Mouse (Mus musculus) adrenal gland (tissue): ENCODE measurements around the gene Ppfia2.

ENCODE experiments used
- intact Hi-C: fragments of 180-260 bp; cut with DNase I; formaldehyde crosslinking; loops from one replicate; pipeline ENCODE4 v1.15.1; 2025
- long read RNA-seq, 2 experiments: library from polyadenylated mRNA; unstranded; transcript quantifications; one replicate each; pipeline ENCODE4 v2.0.0; 2020; ENCODE audit warnings: borderline replicate concordance in 1 of 2; ENCODE audit not compliant: insufficient replicate concordance in 1 of 2

The Ppfia2 gene
- long read RNA-seq, experiment 1, partial matches to known transcripts = 1 of 4 reads
- long read RNA-seq, experiment 1, other reads (novel, unspliced or antisense) = 3 of 4 reads
- long read RNA-seq, experiment 2, partial matches to known transcripts = 5 of 9 reads
- long read RNA-seq, experiment 2, other reads (novel, unspliced or antisense) = 4 of 9 reads

GRCm38 (mm10) chr10:106469855-106470532 is at the start of gene Ppfia2:
Ppfia2 (plus strand) TSS chr10:106470339.
- intact Hi-C loops = no loop called here

GRCm38 (mm10) chr10:106468956-106469721 is 1.0 kb upstream of the Ppfia2 start:
- intact Hi-C loops = no loop called here

DNA sequence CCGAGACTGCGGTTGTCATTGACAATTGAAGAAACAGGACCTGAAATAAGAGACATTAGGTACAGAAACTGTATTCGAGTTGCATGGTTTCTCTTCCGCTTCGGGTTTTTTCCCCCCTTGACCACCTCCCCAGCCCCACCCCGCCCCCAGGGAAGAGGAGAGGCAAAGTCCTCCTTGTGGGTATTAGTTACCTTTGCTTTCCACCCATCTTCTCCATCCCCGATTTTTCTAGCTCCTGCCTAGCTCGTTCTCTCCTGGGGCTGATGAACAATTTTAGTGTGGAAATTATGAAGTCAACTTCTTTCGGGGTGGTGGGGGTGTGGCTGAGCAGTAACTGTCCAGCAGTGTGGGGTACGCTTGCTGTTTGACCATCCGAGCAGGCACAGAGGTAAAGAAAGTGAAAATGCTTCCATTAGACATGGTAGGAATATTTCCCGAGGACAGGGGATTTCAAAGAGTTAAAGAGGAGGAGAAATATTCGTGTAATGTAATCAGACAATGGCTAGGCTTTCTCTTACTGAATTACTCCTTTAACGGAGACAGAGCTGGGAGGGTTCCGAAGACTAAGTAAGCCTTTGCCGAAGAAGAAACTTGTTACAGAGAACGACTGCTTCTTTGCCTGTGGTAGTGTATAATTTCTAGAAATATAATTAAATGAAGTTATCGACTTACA is 530 bp downstream of the Ppfia2 start:
- intact Hi-C loops = no loop called here

DNA sequence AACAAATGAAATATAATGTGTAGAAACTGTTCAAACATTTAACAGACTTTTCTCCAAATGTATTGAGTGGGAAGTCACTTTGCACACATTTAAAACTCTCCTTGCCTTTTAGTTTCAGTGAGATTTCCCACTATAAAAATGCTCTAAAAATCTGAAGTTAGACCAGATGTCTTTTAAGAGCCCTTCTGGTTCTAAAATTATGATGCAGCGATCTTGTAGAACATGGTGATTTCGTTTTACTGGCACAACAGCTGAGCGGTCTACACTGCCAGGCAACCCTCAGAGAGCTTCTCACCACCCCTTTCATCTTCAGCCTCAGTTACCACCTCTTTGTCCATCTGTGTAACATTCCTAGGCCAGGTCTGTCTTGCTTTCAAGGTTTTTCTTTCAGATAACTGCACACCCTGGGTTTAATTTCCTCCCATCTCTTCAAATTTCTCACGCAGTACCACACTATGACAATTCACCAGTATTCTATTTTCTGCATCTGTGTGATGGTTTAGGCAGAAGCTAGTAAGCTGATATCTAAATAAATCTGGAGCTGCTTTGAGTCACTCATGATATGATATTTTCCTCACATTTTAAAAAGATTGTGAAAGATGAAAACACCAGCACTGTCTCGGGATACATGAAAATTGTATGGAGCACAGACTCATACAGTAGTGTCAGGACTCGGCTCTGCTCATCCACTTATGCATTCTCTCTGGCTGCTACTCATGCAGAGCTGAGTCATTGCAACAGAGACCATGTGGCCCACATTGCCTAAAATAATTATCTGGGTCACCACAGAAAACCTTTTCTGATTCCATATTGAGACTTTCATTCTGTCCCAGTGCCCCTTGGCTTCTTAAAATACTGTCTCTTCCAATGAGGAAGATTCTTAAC is 39.4 kb downstream of the Ppfia2 start:
- intact Hi-C loops = no loop called here

- intact Hi-C loops = no loop called here
These were observed 95.9 kb downstream of the Ppfia2 start for GRCm38 (mm10) chr10:106566036-106566435.

GRCm38 (mm10) chr10:106585026-106585425 is 114.9 kb downstream of the Ppfia2 start:
- intact Hi-C loops = loop anchor here (5.0 kb wide), 1 partner anchor 718 kb away; no protein-coding TSS in a partner anchor

DNA sequence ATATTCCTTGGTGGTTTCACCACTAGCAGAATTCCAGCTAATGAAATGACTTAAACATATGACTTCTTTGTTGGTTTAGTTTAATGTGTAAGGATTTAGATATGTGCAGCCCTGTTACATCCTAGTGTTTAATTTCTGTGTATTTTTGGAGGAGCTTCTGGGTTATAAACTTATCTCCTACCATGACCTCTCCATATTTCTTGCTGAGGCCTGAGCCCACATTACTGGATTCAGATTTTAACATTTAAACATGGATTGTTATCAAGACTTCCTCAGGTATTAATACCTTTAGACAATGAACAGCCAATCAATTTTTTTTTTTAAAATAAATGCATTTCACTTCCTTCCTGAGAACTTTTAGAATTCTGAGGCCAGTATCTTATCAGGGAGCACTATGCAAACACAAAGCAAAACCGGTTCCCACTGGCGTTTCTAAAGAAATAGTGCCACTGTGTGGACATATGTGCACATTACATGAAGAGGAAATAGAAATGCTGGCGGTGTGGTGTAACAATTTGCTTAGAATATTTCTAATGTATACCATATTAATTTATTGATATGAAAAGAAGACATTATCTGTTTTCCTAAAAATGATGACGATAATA is 115.4 kb downstream of the Ppfia2 start:
- intact Hi-C loops = loop anchor here (5.0 kb wide), 1 partner anchor 718 kb away; no protein-coding TSS in a partner anchor

- intact Hi-C loops = loop anchor here (5.0 kb wide), 1 partner anchor 721 kb away; no protein-coding TSS in a partner anchor
These were observed 117.7 kb downstream of the Ppfia2 start for GRCm38 (mm10) chr10:106587817-106588216.

DNA sequence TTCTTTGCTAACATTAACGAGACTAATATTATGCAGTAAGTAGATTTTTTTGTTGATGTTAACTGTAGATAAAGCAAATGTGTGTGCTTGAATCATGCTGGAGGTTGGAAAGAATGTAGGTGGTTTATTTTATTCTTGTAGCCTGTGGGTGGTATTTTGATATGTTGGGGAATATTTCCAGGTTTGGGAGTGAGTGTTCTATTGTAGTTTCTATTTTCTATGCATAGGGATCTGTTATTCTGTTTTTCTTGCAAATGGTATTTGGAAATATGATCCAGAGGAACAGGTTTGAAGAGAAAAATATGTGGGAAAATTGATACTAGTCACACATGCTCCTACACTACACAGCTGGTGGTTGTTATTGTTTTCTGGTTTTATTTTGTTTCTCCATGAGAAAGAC is 120.8 kb downstream of the Ppfia2 start:
- intact Hi-C loops = no loop called here

DNA sequence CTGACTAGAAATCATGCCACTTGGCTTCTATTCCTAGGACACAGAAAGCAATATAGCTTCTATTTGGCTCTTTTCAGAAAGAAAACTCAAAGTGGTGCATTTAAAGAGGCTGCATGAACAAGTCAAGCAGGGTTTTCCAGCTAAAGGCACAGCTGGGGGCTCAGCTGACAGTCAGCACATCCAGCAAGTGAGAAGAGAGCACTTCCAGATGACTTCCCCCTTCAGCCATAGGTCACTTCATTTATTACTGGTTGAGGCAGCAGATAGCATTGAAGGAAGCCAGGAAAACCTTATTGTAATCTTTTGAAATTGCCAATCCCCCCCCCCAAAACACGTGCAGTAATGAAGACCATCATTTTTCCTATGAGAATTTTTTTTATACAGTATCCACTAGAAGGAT is 126.8 kb downstream of the Ppfia2 start:
- intact Hi-C loops = no loop called here

- intact Hi-C loops = no loop called here
These were observed 133.3 kb downstream of the Ppfia2 start for GRCm38 (mm10) chr10:106603319-106603898.

DNA sequence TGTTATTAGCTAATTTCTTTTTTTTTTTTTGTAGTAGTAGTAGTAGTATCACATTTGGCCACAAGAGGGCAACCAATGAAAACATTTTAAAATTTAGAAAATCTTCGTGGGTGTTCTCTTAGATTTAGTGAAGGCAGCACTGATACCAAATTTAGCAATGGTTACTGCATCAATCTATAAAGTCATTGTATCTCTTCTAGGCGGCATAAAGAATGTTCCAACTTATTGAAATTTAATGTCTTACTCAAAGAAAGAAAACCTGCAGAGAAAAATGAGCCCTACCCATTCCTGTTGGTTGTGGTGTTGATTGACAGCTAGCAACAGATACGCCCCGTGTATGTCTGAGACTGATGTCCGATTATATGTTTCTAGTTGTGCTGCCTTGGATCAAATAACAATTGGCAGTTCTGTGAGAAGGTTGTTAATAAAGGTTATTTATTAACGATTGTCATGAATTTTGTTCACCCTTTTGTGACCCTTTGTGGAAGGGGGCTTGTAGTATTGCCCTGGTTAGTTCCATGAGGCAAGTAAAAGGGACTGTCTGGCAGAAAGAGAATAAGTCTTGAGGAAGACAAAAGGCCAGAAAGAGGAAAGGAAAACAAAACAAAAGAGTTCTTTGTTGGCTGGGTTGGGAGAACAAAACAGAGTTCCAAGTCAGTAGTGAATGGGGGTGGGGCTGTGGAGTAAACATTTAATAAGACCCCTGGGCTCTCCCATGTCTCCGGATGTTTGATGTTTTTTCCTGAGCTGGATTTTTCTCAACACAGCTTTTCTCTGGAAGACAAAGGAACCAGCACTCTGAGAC is 139.2 kb downstream of the Ppfia2 start:
- intact Hi-C loops = no loop called here

GRCm38 (mm10) chr10:106610222-106610621 is 140.1 kb downstream of the Ppfia2 start:
- intact Hi-C loops = no loop called here

DNA sequence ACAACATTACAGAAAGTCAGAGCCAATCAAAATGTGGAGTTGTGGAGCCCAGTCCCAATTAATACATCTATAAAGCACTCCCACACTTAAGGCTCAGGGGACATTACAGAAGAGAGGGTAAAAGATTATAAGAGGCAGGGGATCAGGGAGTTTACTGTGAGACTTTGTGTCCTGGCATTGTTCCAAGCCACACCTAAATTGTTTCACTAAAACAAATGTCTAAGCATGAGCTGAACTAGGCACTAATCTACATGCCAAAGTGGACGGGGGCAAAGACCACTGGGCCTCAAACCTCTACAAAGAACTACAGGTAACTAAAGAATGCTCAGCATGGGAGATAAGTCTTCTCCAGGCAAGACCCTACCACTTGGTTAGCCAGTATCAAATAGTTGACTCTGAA is 148.1 kb downstream of the Ppfia2 start:
- intact Hi-C loops = no loop called here

DNA sequence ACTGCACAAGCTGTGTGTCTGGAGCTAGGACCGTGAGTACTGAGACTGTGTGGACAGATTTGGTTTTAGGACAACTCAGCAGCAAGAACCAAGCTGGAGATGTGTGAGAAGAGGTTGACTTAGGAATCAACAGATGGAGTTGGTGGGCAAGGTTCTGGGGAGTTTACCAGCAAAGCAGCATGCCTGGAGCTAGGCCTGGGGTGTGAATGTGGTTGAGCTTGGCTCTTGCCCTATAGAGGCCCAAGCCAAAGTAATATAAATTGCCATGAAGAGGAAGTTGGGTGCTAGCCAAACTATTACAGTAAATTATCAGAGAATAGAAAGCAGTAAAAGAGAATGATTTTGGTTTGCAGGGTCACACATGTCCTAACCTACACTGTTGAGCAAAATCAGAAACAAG is 150.8 kb downstream of the Ppfia2 start:
- intact Hi-C loops = no loop called here

DNA sequence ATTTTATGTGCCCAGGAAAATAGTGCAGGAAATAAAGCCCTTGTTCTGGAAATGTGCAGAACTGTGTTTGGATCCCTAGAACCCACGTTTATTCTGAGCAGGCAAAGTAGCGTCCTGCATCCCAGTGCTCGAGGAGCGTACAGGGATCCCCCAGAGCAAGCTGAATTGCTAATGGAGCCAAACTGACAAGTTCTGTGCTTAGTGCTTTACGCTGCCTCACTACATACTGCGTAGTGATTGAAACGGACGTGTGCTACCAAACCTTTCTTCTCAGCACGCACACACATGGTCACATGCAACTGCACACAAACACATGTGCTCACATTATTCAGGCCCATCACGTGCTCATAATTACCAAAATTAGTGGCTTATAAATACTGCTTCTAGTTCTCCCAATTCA is 153.2 kb downstream of the Ppfia2 start:
- intact Hi-C loops = no loop called here

DNA sequence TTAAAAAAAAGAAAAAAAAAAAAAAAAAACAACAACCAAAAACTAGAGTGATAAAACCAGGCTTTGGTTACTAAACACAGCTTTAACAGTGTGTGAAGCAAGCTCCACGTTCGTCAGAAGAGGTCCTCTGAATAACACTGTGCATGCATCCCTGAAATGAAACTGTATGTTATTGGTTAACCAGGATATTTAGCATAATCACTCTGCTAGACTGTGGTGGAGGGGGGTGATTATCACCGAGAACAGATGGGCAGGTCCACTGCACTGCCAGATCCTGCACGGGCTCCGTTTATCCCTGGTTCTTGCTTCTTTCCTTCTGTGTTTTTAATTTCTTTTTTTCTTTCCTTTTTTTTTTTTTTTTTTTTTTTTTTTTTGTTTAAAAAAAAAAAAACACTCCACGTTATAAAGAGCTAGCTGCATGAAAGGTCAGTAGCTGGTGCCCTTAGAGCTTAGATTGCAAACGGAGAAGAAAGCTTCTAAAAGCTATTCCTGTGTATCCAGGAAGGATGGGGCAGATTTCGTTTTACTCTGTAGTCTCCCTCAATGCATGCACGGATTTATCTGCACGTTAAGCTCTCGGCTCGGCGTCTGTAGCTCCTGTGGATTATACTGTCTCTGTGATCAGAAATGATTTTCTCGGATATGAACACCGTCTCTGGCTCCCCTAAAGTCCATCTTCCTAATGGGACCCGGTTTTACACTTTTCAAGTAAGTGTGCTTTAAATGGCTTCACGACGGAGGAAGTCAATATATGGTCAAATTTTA is 162.2 kb downstream of the Ppfia2 start:
- intact Hi-C loops = no loop called here

DNA sequence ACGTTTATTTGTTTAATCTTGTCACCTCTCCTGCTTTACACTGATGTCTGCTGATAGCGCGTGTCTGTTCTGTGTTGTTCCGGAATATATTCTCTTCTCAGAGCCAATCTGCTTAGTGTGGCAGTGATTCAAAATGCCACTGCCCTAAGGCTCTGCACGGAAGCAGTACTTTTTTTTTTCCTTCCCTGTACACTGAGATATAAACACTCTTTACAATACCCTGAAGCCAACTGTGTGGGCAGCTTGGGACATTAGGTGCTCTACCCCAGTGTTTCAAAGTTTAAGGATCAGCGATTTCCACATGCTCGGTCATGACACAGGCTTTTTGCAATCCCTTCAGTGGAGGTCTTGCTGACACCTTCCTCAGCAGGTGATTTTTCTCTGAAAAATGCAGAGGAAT is 163.8 kb downstream of the Ppfia2 start:
- intact Hi-C loops = no loop called here
